Mouse (Mus musculus) T-helper 2 cell (primary cell): Measurements from ENCODE around the gene Bub3.

ENCODE experiments used
- in situ Hi-C: fragments of 300-600 bp; cut with MboI, MseI; formaldehyde crosslinking; loops from one replicate; pipeline ENCODE4 v1.15.1; 2025; ENCODE audit warnings: high pct_unique_total_duplicates

Bub3 gene

GRCm38 (mm10) chr7:131559986-131560696, at the start of gene Bub3:
Gene Bub3, plus strand, starts transcription at chr7:131560222.
- in situ Hi-C loops = loop anchor here (10.0 to 25.0 kb wide), 2 partner anchors 898 to 1015 kb away; partner anchors contain the start of gene Oat

- in situ Hi-C loops = loop anchor here (10.0 kb wide), 1 partner anchor 195 kb away; no protein-coding TSS in a partner anchor
Observed at GRCm38 (mm10) chr7:131539979-131540378, 20.0 kb upstream of the Bub3 start.

DNA sequence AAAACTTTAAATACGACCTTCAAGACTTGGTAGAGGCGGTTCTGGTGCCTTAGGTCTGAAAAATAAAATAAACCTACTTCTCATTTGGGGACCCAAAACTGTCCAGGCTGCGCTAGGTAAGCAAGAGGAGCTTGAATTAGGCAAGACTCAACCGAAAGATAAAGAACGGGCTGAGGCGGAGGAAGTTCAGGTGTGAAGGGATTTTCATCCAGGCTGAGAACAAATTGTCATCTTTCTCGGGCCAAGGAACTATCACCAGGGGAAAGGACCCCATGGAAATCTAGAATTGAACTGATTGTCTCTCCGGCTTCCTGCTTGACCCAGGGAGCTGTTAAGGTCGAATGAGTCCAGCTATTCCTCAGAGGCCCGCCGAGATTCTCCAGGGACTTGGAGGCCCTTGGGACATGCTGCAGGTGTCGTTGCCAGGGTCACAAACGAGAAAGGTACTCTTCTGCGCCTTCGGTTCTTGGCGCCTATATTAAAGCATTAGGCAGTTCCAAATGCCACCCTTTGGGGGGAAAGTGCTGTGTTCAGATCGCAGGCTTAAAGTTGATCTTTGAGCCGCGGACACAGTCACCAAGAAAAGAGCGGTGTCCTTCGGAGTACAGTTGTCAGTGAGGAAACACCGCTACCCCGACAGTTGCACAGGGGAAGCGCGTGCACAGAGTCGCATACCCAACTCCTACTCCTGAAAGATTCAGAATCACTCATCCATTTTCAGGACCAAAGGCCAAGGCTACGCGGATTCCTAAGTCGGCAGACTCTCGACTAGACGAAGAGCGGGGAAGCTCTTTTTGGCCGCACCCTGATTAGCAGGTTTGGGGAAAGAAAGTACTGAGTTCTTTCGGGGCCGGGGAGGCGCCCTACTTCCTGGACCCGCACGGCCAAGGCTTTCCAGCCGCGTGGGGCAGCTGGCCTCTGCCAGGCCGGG, 18.6 kb upstream of the Bub3 start:
- in situ Hi-C loops = no loop called here

- in situ Hi-C loops = no loop called here
Observed at GRCm38 (mm10) chr7:131542115-131542871, 17.7 kb upstream of the Bub3 start, which contains the start of gene Hmx3. Gene Hmx3, plus strand, starts transcription at chr7:131542867.

GRCm38 (mm10) chr7:131542872-131543622, 17.0 kb upstream of the Bub3 start:
- in situ Hi-C loops = no loop called here

- in situ Hi-C loops = no loop called here
Observed at GRCm38 (mm10) chr7:131543623-131544481, 16.2 kb upstream of the Bub3 start.

DNA sequence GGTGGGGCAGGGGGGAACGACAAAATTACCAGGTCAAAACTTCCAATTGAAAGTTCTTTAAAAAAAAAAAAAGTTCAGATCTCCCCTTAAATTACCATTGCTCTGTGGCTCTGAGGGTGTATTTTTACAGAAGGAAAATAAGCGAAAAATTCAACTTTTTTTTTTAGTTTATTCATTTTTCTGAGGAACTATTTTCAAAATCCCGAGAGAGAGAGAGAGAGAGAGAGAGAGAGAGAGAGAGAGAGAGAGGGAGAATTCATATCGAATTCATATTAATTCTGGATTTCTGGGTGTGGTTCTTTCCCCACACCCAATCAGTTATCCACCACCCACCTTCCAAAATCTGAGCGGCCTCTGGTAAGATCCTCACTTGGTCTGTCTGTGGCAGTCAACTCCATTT, 15.2 kb upstream of the Bub3 start:
- in situ Hi-C loops = no loop called here

GRCm38 (mm10) chr7:131545701-131546385, 14.2 kb upstream of the Bub3 start:
- in situ Hi-C loops = no loop called here

DNA sequence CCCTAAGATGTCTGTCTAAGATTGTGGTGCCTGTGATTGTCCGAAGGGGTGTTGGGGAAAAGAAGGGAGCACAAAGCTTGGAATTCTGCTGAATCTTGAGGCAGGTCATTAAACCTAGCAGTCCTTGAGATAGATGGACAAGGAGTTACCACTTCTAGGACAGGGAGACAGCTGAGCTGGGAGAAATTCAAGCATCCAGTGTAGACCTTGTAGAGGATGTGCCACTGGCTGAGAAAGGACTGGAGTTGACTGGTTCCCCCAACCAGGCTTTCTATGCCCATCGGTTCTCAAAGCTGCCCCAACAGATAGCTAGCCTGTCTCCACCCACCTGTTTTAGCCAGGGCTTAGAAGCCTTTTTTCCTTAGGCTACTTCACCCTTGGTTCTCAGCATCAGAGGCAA, 13.6 kb upstream of the Bub3 start:
- in situ Hi-C loops = no loop called here

DNA sequence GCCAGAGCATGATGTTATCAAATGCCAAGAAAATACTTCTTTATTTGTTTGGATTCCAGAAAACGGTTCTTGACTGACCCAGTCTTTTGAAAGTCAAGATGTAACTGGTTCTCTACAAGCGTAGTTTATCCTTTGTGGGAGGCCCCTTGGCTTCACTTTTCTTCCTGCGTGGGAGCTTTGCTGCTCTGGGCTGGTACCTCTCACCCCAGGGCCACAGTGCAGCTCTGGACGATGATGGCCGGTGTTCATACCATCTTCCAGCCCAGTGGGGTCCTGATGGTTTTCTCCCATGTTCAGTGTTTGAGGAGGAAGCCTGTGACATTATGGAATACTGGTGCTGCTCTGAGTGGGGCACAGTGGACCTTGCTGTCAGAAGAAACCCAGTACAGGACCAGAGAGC, 12.5 kb upstream of the Bub3 start:
- in situ Hi-C loops = no loop called here

- in situ Hi-C loops = no loop called here
Observed at GRCm38 (mm10) chr7:131548473-131548872, 11.5 kb upstream of the Bub3 start, which contains the start of gene Hmx2. Gene Hmx2, plus strand, starts transcription at chr7:131548773.

GRCm38 (mm10) chr7:131551471-131551870, 8.6 kb upstream of the Bub3 start:
- in situ Hi-C loops = loop anchor here (5.0 to 25.0 kb wide), 2 partner anchors 194 to 889 kb away; no protein-coding TSS in a partner anchor

DNA sequence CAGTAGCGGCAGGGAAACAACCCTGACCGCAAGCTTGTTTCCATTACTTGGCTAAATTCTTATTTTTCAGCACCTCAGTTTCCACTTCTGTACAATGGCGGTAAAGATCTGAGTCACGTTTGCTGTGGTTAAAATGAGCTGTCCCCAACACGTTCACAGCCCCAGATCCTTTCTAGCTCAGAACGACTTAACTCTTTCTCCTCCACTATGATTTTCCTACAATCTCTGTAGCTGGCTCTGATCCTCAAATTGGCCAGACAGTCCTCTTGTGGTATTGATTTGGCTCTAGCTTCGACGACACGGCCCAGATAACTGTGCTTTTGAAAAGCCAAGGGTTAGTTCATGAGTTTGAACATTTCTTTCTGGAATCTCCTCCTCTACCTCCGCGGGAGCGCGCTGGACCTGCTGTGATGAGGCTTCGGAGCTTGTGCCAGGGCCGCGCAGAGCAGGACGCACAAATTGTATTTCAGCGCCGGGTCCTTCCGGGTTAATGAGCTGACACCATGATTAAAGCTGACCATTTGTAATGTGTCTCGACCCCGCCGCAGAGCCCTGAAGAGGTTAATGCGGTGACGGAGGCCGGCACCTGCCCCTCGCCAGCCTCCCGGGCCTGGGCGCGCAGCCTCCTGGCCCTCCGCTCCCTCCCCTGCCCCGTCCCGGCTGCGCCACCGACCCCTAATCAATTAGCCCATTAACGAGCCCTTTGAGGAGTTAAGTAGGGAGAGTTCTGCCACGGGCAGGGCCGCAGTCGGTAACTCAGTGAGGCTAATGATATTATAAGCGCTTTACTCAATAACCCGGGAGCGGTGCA, 7.9 kb upstream of the Bub3 start:
- in situ Hi-C loops = loop anchor here (5.0 to 25.0 kb wide), 2 partner anchors 195 to 890 kb away; no protein-coding TSS in a partner anchor

DNA sequence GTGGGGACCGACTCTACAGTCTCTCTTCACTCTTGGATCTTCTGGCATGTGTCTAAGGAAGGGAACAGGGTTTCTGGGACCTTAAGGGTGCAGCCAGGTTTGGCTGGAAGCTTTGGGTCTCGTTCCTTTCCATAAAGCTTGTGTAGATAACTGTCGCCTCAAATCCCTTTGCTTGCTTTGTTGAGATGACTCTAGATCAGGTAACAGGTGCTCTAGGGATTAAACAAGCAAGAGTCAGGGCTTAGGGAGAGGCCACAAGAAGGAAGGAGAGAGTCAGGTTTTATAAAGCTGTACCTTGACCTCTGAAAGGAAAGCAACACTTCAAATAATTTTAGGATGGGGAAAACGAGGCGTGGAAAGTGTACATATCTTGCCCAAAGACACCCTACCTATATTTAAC, 7.2 kb upstream of the Bub3 start:
- in situ Hi-C loops = loop anchor here (5.0 to 25.0 kb wide), 2 partner anchors 195 to 890 kb away; no protein-coding TSS in a partner anchor

DNA sequence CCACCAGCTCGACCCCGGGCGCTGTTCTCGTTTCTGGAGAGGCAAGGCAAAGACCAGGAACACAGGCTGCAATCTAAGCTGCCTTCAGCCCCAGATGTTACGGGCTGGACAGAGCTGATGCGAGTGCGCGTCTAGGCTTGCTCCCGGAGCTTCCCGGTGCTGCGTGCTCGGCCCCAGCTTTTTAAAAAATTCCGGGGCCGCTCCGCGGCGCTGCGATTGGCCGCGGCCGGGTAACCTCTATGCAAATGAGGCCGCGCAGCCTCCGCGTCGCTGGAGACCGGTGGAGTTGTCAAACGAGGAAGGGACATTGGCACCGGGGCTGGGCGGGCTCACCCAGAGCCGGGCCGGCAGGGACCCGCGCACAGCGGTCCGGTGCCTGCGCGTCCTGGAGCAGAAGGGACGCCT, 6.2 kb upstream of the Bub3 start:
- in situ Hi-C loops = loop anchor here (5.0 to 25.0 kb wide), 2 partner anchors 196 to 891 kb away; no protein-coding TSS in a partner anchor

DNA sequence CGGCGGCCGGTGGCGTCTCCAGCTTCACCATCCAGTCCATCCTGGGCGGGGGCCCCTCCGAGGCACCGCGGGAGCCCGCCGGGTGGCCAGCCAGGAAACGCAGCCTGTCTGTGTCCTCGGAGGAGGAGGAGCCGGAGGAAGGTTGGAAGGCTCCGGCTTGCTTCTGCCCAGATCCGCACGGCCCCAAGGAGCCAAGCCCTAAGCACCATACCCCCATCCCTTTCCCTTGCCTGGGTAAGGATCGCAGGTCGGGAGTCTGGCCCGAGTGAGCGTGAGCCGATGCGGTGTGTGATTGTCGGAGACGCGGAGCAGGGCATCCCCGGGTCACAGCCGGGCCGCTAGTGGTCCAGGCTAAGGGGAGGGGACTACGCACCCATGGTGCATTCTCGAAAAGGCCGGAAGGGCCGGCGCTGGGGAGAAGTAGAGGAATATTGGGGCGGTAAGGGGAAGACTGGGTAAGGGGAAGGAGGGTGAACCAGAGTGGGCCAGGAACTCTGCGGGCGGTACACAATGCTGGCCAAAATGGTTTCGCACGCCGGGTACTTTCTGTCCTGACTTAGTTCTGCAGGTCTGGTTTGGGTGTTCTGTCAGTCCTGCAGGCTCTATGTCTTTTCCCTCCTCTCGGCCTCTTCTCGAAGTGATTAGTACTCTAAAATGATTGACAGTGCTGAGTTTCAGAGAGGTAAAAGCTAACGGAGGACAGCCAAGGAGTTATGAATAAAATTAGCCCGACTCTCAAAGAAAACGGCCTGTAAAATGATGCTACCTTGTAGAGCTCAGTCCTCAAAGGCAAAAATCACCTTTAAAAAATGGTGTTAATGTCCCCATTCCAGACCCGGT, 5.5 kb upstream of the Bub3 start:
- in situ Hi-C loops = loop anchor here (5.0 to 25.0 kb wide), 2 partner anchors 197 to 892 kb away; no protein-coding TSS in a partner anchor
